Mouse (Mus musculus) lung, adult 2 months (tissue): Measurements from ENCODE around the gene Prss38.
"Not testable (repeated sequence)": the region's sequence is repeated elsewhere in the genome, so short reads cannot be mapped to it uniquely, and the experiment has no call there.

ENCODE experiments used
- CTCF ChIP-seq: fragments of 200-500 bp; IDR thresholded peaks from 2 replicates; pipeline ENCODE4 v1.5.1; 2011; ENCODE audit warnings: mild to moderate bottlenecking, low read length, control low read depth; ENCODE audit not compliant: insufficient read depth
- POLR2A ChIP-seq: fragments of 200-500 bp; IDR thresholded peaks from 2 replicates; pipeline ENCODE4 v1.6.1; 2011; ENCODE audit warnings: low read depth, mild to moderate bottlenecking, control low read depth, low read length, borderline replicate concordance; ENCODE audit errors: extremely low read depth

GRCm38 (mm10) chr11:59367955-59368354 lies 7.5 kb downstream of the Prss38 start:
- TF ChIP-seq CTCF, POLR2A: not testable (repeated sequence)
